ENCODE assay signal across 23 mouse cellular contexts in the genomic region with DNA sequence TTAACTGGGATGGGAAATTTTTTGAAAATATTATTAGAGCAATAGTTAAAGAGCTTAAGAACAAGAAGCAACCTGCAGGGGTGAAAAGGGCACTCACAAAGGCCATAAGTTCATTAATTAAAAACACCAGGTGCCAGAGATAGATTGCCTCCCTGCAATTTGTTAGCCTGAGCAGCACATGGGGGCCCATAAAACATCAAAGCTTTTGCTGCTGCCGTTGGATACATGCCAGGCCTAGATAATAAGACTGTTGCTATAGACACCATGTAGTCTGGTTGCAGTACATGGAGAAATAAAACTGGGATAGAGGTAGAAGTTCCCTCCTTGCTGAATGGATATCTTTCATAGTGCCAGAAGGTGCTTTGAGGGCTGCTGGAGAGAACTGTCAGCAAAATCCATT. TPM values are rescaled to one million over a fixed set of nuclear protein-coding genes. Genes with fewer than 3 reads are reported as not detected.
DNase-seq lines count a peak whose midpoint lies in the region; ATAC-seq and TF ChIP-seq lines count a peak whose summit lies in the region.
"Had no signal": no experiment of that assay in that cellular context is flagged by ENCODE, and none has a peak within 500 bp of the region (broad histone marks: within the 10 kb centered on the region; RNA-seq: fewer than 3 reads in every experiment).

No protein-coding gene starts in this region.

- peak; percentile 3 for DNase-seq in embryonic facial prominence, embryonic 14.5 days (ENCODE audit: low spot score)
- no peak for DNase-seq in embryonic facial prominence, embryonic 10.5 days (ENCODE audit: low spot score)
- DNase-seq in stomach, postnatal 0 days (ENCODE audit: low spot score), result no peak
- peak; percentile 46 for DNase-seq in limb, embryonic 10.5 days (ENCODE audit: low spot score)
- no peak for DNase-seq in layer of hippocampus, adult 9-10 months (ENCODE audit: low spot score)
- no peak for DNase-seq in frontal cortex, postnatal 10 days (ENCODE audit: low spot score in 2 of 2)
- DNase-seq: cerebellum, adult 9-10 months; heart, adult 11 months; heart, postnatal 36 days; kidney, adult 8-10 months; kidney, postnatal 14 days; lung, adult 2 months; lung, postnatal 36 days; right cerebral cortex, postnatal 14 days had no signal

- WGBS in embryonic facial prominence, embryonic 14.5 days, result 52% methylated on average over 1 of the region's 1 CpGs
- WGBS in embryonic facial prominence, embryonic 10.5 days, result 60% methylated on average over 1 of the region's 1 CpGs
- WGBS in stomach, embryonic 14.5 days, result 16% methylated on average over 1 of the region's 1 CpGs
- 11% methylated on average over 1 of the region's 1 CpGs for WGBS in stomach, postnatal 0 days
- WGBS in limb, embryonic 10.5 days, result 3% methylated on average over 1 of the region's 1 CpGs
- WGBS in stomach, embryonic 16.5 days, result 0% methylated on average over 1 of the region's 1 CpGs

- no peak overlapping the region for H3K4me3 ChIP-seq in embryonic facial prominence, embryonic 14.5 days (ENCODE audit: low read depth, low read length)
- no peak overlapping the region for H3K4me3 ChIP-seq in embryonic facial prominence, embryonic 10.5 days
- no peak overlapping the region for H3K4me3 ChIP-seq in stomach, embryonic 14.5 days (ENCODE audit: low read depth, low read length)
- no peak overlapping the region for H3K4me3 ChIP-seq in stomach, postnatal 0 days (ENCODE audit: low read depth, low read length)
- H3K4me3 ChIP-seq in limb, embryonic 10.5 days, result no peak overlapping the region
- no peak overlapping the region for H3K4me3 ChIP-seq in stomach, embryonic 16.5 days (replicated peaks; ENCODE audit: low read length)
- H3K4me3 ChIP-seq: heart, embryonic 12.5 days; hindbrain, embryonic 15.5 days; layer of hippocampus, adult 2 months; liver, embryonic 12.5 days; midbrain, embryonic 10.5 days had no signal

- H3K9ac ChIP-seq in embryonic facial prominence, embryonic 14.5 days (ENCODE audit: low read depth, low read length), result no peak overlapping the region
- H3K9ac ChIP-seq in stomach, embryonic 14.5 days (replicated peaks; ENCODE audit: low read depth, low read length), result no peak overlapping the region
- no peak overlapping the region for H3K9ac ChIP-seq in stomach, postnatal 0 days (ENCODE audit: low read length)
- no peak overlapping the region for H3K9ac ChIP-seq in stomach, embryonic 16.5 days (ENCODE audit: low read length)
- H3K9ac ChIP-seq: heart, embryonic 12.5 days; hindbrain, embryonic 15.5 days; liver, embryonic 12.5 days had no signal

- no peak overlapping the region for H3K27ac ChIP-seq in embryonic facial prominence, embryonic 14.5 days (replicated peaks; ENCODE audit: low read depth, low read length)
- no peak overlapping the region for H3K27ac ChIP-seq in embryonic facial prominence, embryonic 10.5 days (replicated peaks)
- no peak overlapping the region for H3K27ac ChIP-seq in stomach, embryonic 14.5 days (ENCODE audit: low read length)
- no peak overlapping the region for H3K27ac ChIP-seq in stomach, postnatal 0 days (replicated peaks)
- H3K27ac ChIP-seq in limb, embryonic 10.5 days, result no peak overlapping the region
- H3K27ac ChIP-seq in stomach, embryonic 16.5 days (ENCODE audit: low read length), result no peak overlapping the region
- H3K27ac ChIP-seq: hindbrain, embryonic 15.5 days; layer of hippocampus, adult 2 months; liver, embryonic 12.5 days; midbrain, embryonic 10.5 days had no signal

- no peaks in the 10 kb centered on the region for H3K9me3 ChIP-seq in embryonic facial prominence, embryonic 14.5 days (ENCODE audit: control insufficient read depth, low read length)
- H3K9me3 ChIP-seq in embryonic facial prominence, embryonic 10.5 days, result 0 out of 2 replicates have a peak, but pooled peaks cover 1% of the 10 kb centered on the region
- H3K9me3 ChIP-seq in stomach, embryonic 14.5 days (ENCODE audit: control insufficient read depth, low read depth, low read length), result no peaks in the 10 kb centered on the region
- H3K9me3 ChIP-seq in stomach, postnatal 0 days (ENCODE audit: control insufficient read depth, low read length), result no peaks in the 10 kb centered on the region
- no peaks in the 10 kb centered on the region for H3K9me3 ChIP-seq in limb, embryonic 10.5 days (replicated peaks)
- H3K9me3 ChIP-seq in stomach, embryonic 16.5 days (replicated peaks; ENCODE audit: control insufficient read depth, low read length), result no peaks in the 10 kb centered on the region
- H3K9me3 ChIP-seq: heart, embryonic 12.5 days; hindbrain, embryonic 15.5 days; liver, embryonic 12.5 days had no signal

- no peak for ATAC-seq in embryonic facial prominence, embryonic 14.5 days (ENCODE audit: low read depth)
- ATAC-seq in stomach, embryonic 14.5 days (ENCODE audit: insufficient number of reproducible peaks, insufficient read depth, low FRiP score, low read depth), result peak; percentile 63; the same call in 1 of the 2 replicates
- no peak for ATAC-seq in stomach, postnatal 0 days (ENCODE audit: low FRiP score, low TSS enrichment)
- peak; percentile 44; the same call in 1 of the 2 replicates for ATAC-seq in stomach, embryonic 16.5 days (ENCODE audit: insufficient read depth, low FRiP score)
- ATAC-seq: liver, embryonic 12.5 days had no signal

- TF ChIP-seq EP300 in stomach, postnatal 0 days (optimal IDR thresholded peaks at IDR 0.05), result no peak

- H3K27me3 ChIP-seq in embryonic facial prominence, embryonic 14.5 days (replicated peaks; ENCODE audit: control insufficient read depth, insufficient read depth, low read length), result no peaks in the 10 kb centered on the region
- H3K27me3 ChIP-seq in embryonic facial prominence, embryonic 10.5 days (replicated peaks; ENCODE audit: low read depth, poor library complexity, severe bottlenecking), result no peaks in the 10 kb centered on the region
- no peaks in the 10 kb centered on the region for H3K27me3 ChIP-seq in stomach, embryonic 14.5 days (ENCODE audit: control insufficient read depth, insufficient read depth, low read length)
- H3K27me3 ChIP-seq in stomach, postnatal 0 days (ENCODE audit: control insufficient read depth, insufficient read depth, low read length), result no peaks in the 10 kb centered on the region
- no peaks in the 10 kb centered on the region for H3K27me3 ChIP-seq in limb, embryonic 10.5 days (ENCODE audit: low read depth, poor library complexity, severe bottlenecking)
- H3K27me3 ChIP-seq in stomach, embryonic 16.5 days (ENCODE audit: control insufficient read depth, insufficient read depth, low read length), result no peaks in the 10 kb centered on the region
- H3K27me3 ChIP-seq: heart, embryonic 12.5 days; hindbrain, embryonic 15.5 days; liver, embryonic 12.5 days had no signal

- H3K36me3 ChIP-seq in embryonic facial prominence, embryonic 14.5 days (ENCODE audit: control insufficient read depth, insufficient read depth, low read length), result no peaks in the 10 kb centered on the region
- H3K36me3 ChIP-seq in embryonic facial prominence, embryonic 10.5 days (replicated peaks), result no peaks in the 10 kb centered on the region
- no peaks in the 10 kb centered on the region for H3K36me3 ChIP-seq in stomach, embryonic 14.5 days (ENCODE audit: control insufficient read depth, insufficient read depth, low read length)
- H3K36me3 ChIP-seq in stomach, postnatal 0 days (ENCODE audit: control insufficient read depth, insufficient read depth, low read length), result no peaks in the 10 kb centered on the region
- no peaks in the 10 kb centered on the region for H3K36me3 ChIP-seq in limb, embryonic 10.5 days
- H3K36me3 ChIP-seq in stomach, embryonic 16.5 days (ENCODE audit: control insufficient read depth, insufficient read depth, low read length), result no peaks in the 10 kb centered on the region
- H3K36me3 ChIP-seq: heart, embryonic 12.5 days; hindbrain, embryonic 15.5 days; liver, embryonic 12.5 days; midbrain, embryonic 10.5 days had no signal

- no peak for TF ChIP-seq CTCF in stomach, postnatal 0 days (IDR thresholded peaks at IDR 0.05; ENCODE audit: low read depth)

- H3K4me1 ChIP-seq in embryonic facial prominence, embryonic 14.5 days (ENCODE audit: control insufficient read depth, insufficient read depth, low read length), result no peaks in the 10 kb centered on the region
- H3K4me1 ChIP-seq in embryonic facial prominence, embryonic 10.5 days, result no peaks in the 10 kb centered on the region
- no peaks in the 10 kb centered on the region for H3K4me1 ChIP-seq in stomach, embryonic 14.5 days (ENCODE audit: control insufficient read depth, insufficient read depth, low read length)
- H3K4me1 ChIP-seq in stomach, postnatal 0 days (replicated peaks; ENCODE audit: control insufficient read depth, insufficient read depth), result no peaks in the 10 kb centered on the region
- H3K4me1 ChIP-seq in limb, embryonic 10.5 days, result peaks cover 13% of the 10 kb centered on the region
- H3K4me1 ChIP-seq in stomach, embryonic 16.5 days (ENCODE audit: control insufficient read depth, insufficient read depth, low read length), result no peaks in the 10 kb centered on the region
- H3K4me1 ChIP-seq: heart, embryonic 12.5 days; hindbrain, embryonic 15.5 days; liver, embryonic 12.5 days; midbrain, embryonic 10.5 days had no signal

- H3K4me2 ChIP-seq in embryonic facial prominence, embryonic 14.5 days (ENCODE audit: low read depth, low read length), result no peak overlapping the region
- no peak overlapping the region for H3K4me2 ChIP-seq in stomach, embryonic 14.5 days (replicated peaks; ENCODE audit: low read depth, low read length)
- no peak overlapping the region for H3K4me2 ChIP-seq in stomach, postnatal 0 days (replicated peaks; ENCODE audit: low read depth)
- no peak overlapping the region for H3K4me2 ChIP-seq in stomach, embryonic 16.5 days (ENCODE audit: low read depth, low read length)
- H3K4me2 ChIP-seq: heart, embryonic 12.5 days; hindbrain, embryonic 15.5 days; liver, embryonic 12.5 days had no signal

RNA-seq across cellular contexts. Expression of a gene that starts 27.9 kb away (rescaled TPM):
- not detected in 2 replicates for polyA plus RNA-seq in embryonic facial prominence, embryonic 14.5 days (2014; fragmentation: Nextera tagmentation; extraction: Ambion mirVana)
- polyA plus RNA-seq in embryonic facial prominence, embryonic 10.5 days (2016; fragmentation: Nextera tagmentation; extraction: Ambion mirVana), result not detected in 2 replicates
- not detected in 2 replicates for polyA plus RNA-seq in stomach, embryonic 14.5 days (2014; fragmentation: Nextera tagmentation; extraction: Ambion mirVana)
- polyA plus RNA-seq in stomach, postnatal 0 days (2015; fragmentation: Nextera tagmentation; extraction: Ambion mirVana), result 0.17 and 0.38 TPM in 2 replicates
- not detected in 2 replicates for polyA plus RNA-seq in limb, embryonic 10.5 days (2016; fragmentation: Nextera tagmentation; extraction: Ambion mirVana)
- polyA plus RNA-seq in stomach, embryonic 16.5 days (2015; fragmentation: Nextera tagmentation; extraction: Ambion mirVana), result not detected in 2 replicates
- polyA plus RNA-seq: embryonic facial prominence, embryonic 11.5 days; heart, embryonic 12.5 days; hindbrain, embryonic 15.5 days; liver, embryonic 12.5 days; lung, adult 2 months; midbrain, embryonic 10.5 days; spleen, adult 2 months had no signal

RNA-seq across cellular contexts. Expression of a gene that starts 37.2 kb away (rescaled TPM):
- polyA plus RNA-seq in embryonic facial prominence, embryonic 14.5 days (2014; fragmentation: Nextera tagmentation; extraction: Ambion mirVana), result not detected in 2 replicates
- polyA plus RNA-seq in embryonic facial prominence, embryonic 10.5 days (2016; fragmentation: Nextera tagmentation; extraction: Ambion mirVana), result not detected in 2 replicates
- not detected in 2 replicates for polyA plus RNA-seq in stomach, embryonic 14.5 days (2014; fragmentation: Nextera tagmentation; extraction: Ambion mirVana)
- 0.08 and 0.12 TPM in 2 replicates for polyA plus RNA-seq in stomach, postnatal 0 days (2015; fragmentation: Nextera tagmentation; extraction: Ambion mirVana)
- not detected in 2 replicates for polyA plus RNA-seq in limb, embryonic 10.5 days (2016; fragmentation: Nextera tagmentation; extraction: Ambion mirVana)
- polyA plus RNA-seq in stomach, embryonic 16.5 days (2015; fragmentation: Nextera tagmentation; extraction: Ambion mirVana), result not detected in 2 replicates
- polyA plus RNA-seq: embryonic facial prominence, embryonic 11.5 days; heart, embryonic 12.5 days; hindbrain, embryonic 15.5 days; liver, embryonic 12.5 days; lung, adult 2 months; midbrain, embryonic 10.5 days; spleen, adult 2 months had no signal

Comparison
In these comparisons a context has a peak if more than half of its experiments do, and no peak if none do; other contexts are left out.
1. ATAC-seq: peak in stomach, embryonic 14.5 days (single experiment) and stomach, embryonic 16.5 days (single experiment); none in embryonic facial prominence, embryonic 14.5 days (single experiment) and stomach, postnatal 0 days (single experiment).
2. DNase-seq: peak in embryonic facial prominence, embryonic 14.5 days (single experiment) and limb, embryonic 10.5 days (single experiment); none in embryonic facial prominence, embryonic 10.5 days (single experiment), stomach, postnatal 0 days (single experiment), layer of hippocampus, adult 9-10 months (single experiment) and frontal cortex, postnatal 10 days (0 of 2).